Mouse (Mus musculus): ENCODE measurements around the gene Camk2d. TPM values are rescaled to one million over a fixed set of nuclear protein-coding genes. Genes with fewer than 3 reads are reported as not detected.

Gene Camk2d
- 10 to 100 TPM; 32.2 to 33.1 TPM for total RNA-seq (2021)

- peak; percentile 86 for DNase-seq
These were observed at the start of gene Camk2d for GRCm38 (mm10) chr3:126596086-126596485. Camk2d (plus strand) TSS chr3:126596302.

- no peak for DNase-seq
These were observed 48.2 kb upstream of the Camk2d start for GRCm38 (mm10) chr3:126547941-126548340.

GRCm38 (mm10) chr3:126563646-126564045 is 32.5 kb upstream of the Camk2d start:
- no peak for DNase-seq

- DNase-seq = no peak
These were observed 25.5 kb upstream of the Camk2d start for GRCm38 (mm10) chr3:126570628-126571027.

- DNase-seq = no peak
These were observed 23.2 kb upstream of the Camk2d start for GRCm38 (mm10) chr3:126572915-126573314.

GRCm38 (mm10) chr3:126575927-126576326 is 20.2 kb upstream of the Camk2d start:
- DNase-seq = no peak

GRCm38 (mm10) chr3:126586134-126586533 is 10.0 kb upstream of the Camk2d start:
- DNase-seq = no peak

- DNase-seq = no peak
These were observed 8.6 kb upstream of the Camk2d start for GRCm38 (mm10) chr3:126587477-126587876.

- no peak for DNase-seq
These were observed 6.5 kb upstream of the Camk2d start for GRCm38 (mm10) chr3:126589556-126589955.

GRCm38 (mm10) chr3:126595456-126595855 is 646 bp upstream of the Camk2d start:
- no peak for DNase-seq

- DNase-seq = peak; percentile 76 to 78
These were observed 524 bp downstream of the Camk2d start for GRCm38 (mm10) chr3:126596491-126597160.

- DNase-seq = peak in 1 of 2 experiments; percentile 61
These were observed 1.1 kb downstream of the Camk2d start for GRCm38 (mm10) chr3:126597161-126597595.

- peak; percentile 5 to 12 for DNase-seq
These were observed 1.7 kb downstream of the Camk2d start for GRCm38 (mm10) chr3:126597596-126598328.

GRCm38 (mm10) chr3:126598329-126598676 is 2.2 kb downstream of the Camk2d start:
- no peak for DNase-seq

- no peak for DNase-seq
These were observed 2.8 kb downstream of the Camk2d start for GRCm38 (mm10) chr3:126598881-126599280.

- no peak for DNase-seq
These were observed 3.2 kb downstream of the Camk2d start for GRCm38 (mm10) chr3:126599335-126599734.

GRCm38 (mm10) chr3:126599936-126600335 is 3.8 kb downstream of the Camk2d start:
- DNase-seq = no peak

- DNase-seq = peak; percentile 21 to 31
These were observed 6.7 kb downstream of the Camk2d start for GRCm38 (mm10) chr3:126602772-126603171.

- no peak for DNase-seq
These were observed 8.7 kb downstream of the Camk2d start for GRCm38 (mm10) chr3:126604656-126605434.

- DNase-seq = no peak
These were observed 13.2 kb downstream of the Camk2d start for GRCm38 (mm10) chr3:126609310-126609709.

- no peak for DNase-seq
These were observed 13.8 kb downstream of the Camk2d start for GRCm38 (mm10) chr3:126609795-126610451.

GRCm38 (mm10) chr3:126611624-126612023 is 15.5 kb downstream of the Camk2d start:
- DNase-seq = no peak

Measured in layer of hippocampus, postnatal 36 days (tissue).